Comparison of ENCODE assay signal across 22 mouse cellular contexts in the genomic region with DNA sequence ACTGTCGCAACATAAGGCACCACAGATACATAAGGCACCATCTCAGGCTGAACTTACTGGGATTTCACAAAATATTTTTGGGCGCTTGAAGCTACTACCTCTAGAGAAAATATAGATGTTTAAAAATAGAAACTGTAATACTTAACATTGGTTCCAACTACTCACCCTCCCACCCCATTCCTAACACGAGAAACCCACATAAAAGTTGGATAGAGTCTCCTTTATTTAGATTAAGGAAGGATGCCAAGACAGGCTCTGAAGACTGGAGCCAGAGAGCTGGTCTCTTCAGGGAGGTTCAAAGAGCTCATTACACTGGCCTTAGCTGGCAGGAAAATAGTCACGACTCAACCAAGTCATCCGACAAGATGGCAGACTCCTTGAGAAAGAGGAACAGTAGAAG.
DNase-seq lines count a peak whose midpoint lies in the region; ATAC-seq and TF ChIP-seq lines count a peak whose summit lies in the region.
"Had no signal": no experiment of that assay in that cellular context is flagged by ENCODE, and none has a peak within 500 bp of the region (broad histone marks: within the 10 kb centered on the region; RNA-seq: fewer than 3 reads in every experiment).

No protein-coding gene starts in this region.

- no peak overlapping the region for H3K9ac ChIP-seq in lung, postnatal 0 days (replicated peaks; ENCODE audit: low read depth)
- H3K9ac ChIP-seq: forebrain, embryonic 13.5 days; heart, embryonic 12.5 days; hindbrain, embryonic 14.5 days; kidney, embryonic 15.5 days; liver, postnatal 0 days; midbrain, embryonic 15.5 days; neural tube, embryonic 15.5 days had no signal

- H3K4me1 ChIP-seq in lung, postnatal 0 days (ENCODE audit: insufficient read depth, low read depth, low read length): peaks cover 4% of the 10 kb centered on the region; the same call in 1 of the 2 replicates
- H3K4me1 ChIP-seq in cortical plate, adult 2 months (ENCODE audit: control insufficient read depth, insufficient read depth, low read length): peaks cover 2% of the 10 kb centered on the region
- H3K4me1 ChIP-seq: forebrain, embryonic 13.5 days; kidney, embryonic 15.5 days; midbrain, embryonic 15.5 days; neural tube, embryonic 15.5 days had no signal

- peaks cover 20% of the 10 kb centered on the region for H3K36me3 ChIP-seq in lung, postnatal 0 days (ENCODE audit: insufficient read depth, low read length)
- H3K36me3 ChIP-seq: midbrain, embryonic 15.5 days had no signal

- DNase-seq in layer of hippocampus, adult 2 months (ENCODE audit: low spot score in 2 of 2): no peak
- DNase-seq in layer of hippocampus, postnatal 36 days: no peak
- no peak for DNase-seq in lung, postnatal 0 days (ENCODE audit: low spot score)
- DNase-seq in lung, postnatal 36 days: no peak
- no peak for DNase-seq in spleen, postnatal 10 days (ENCODE audit: low spot score in 2 of 2)
- no peak for DNase-seq in kidney, postnatal 25 days
- DNase-seq: adrenal gland, postnatal 25 days; cerebellum, adult 18-20 months; cerebellum, postnatal 25 days; gastrocnemius, postnatal 36 days; liver, postnatal 0 days; right cerebral cortex, postnatal 14 days; spleen, adult 18-20 months; thymus, adult 18-20 months had no signal

- ATAC-seq in lung, postnatal 0 days: no peak
- ATAC-seq: CD4-positive, CD25-positive, alpha-beta regulatory T cell, adult 4 months; forebrain, embryonic 13.5 days; liver, postnatal 0 days; midbrain, embryonic 15.5 days had no signal

- no peak for TF ChIP-seq POLR2A in cortical plate, adult 2 months (IDR thresholded peaks at IDR 0.05; ENCODE audit: extremely low read depth, insufficient read depth, low read length)

- H3K27ac ChIP-seq in layer of hippocampus, adult 2 months: peak overlapping the region; percentile 65; the same call in 1 of the 2 replicates
- H3K27ac ChIP-seq in lung, postnatal 0 days (ENCODE audit: low read length): peak overlapping the region; percentile 48; the same call in 1 of the 2 replicates
- peak overlapping the region; percentile 37; the same call in 1 of the 2 replicates for H3K27ac ChIP-seq in cortical plate, adult 2 months (ENCODE audit: insufficient read depth, low read length)
- H3K27ac ChIP-seq: forebrain, embryonic 13.5 days; hindbrain, embryonic 14.5 days; kidney, embryonic 15.5 days; midbrain, embryonic 15.5 days; neural tube, embryonic 15.5 days had no signal

- H3K4me3 ChIP-seq in layer of hippocampus, adult 2 months: no peak overlapping the region
- no peak overlapping the region for H3K4me3 ChIP-seq in lung, postnatal 0 days (ENCODE audit: low read depth, low read length)
- no peak overlapping the region for H3K4me3 ChIP-seq in cortical plate, adult 2 months (ENCODE audit: insufficient read depth, low read length)
- H3K4me3 ChIP-seq: forebrain, embryonic 13.5 days; heart, embryonic 12.5 days; kidney, embryonic 15.5 days; midbrain, embryonic 15.5 days; neural tube, embryonic 15.5 days had no signal

- WGBS in lung, postnatal 0 days: 42% methylated on average over 5 of the region's 5 CpGs

- H3K4me2 ChIP-seq in lung, postnatal 0 days (replicated peaks; ENCODE audit: low read depth, low read length): no peak overlapping the region
- H3K4me2 ChIP-seq: forebrain, embryonic 13.5 days; heart, embryonic 12.5 days; hindbrain, embryonic 14.5 days; kidney, embryonic 15.5 days; midbrain, embryonic 15.5 days; neural tube, embryonic 15.5 days had no signal

- no peak for TF ChIP-seq CTCF in layer of hippocampus, adult 2 months (conservative IDR thresholded peaks at IDR 0.05)
- TF ChIP-seq CTCF in lung, postnatal 0 days (IDR thresholded peaks at IDR 0.05): no peak
- no peak for TF ChIP-seq CTCF in cortical plate, adult 2 months (IDR thresholded peaks at IDR 0.05; ENCODE audit: extremely low read depth, insufficient read depth, low read length)

- H3K9me3 ChIP-seq in lung, postnatal 0 days (ENCODE audit: low read length): 0 out of 2 replicates have a peak, but pooled peaks cover 4% of the 10 kb centered on the region
- H3K9me3 ChIP-seq: midbrain, embryonic 15.5 days; neural tube, embryonic 15.5 days had no signal

- no peaks in the 10 kb centered on the region for H3K27me3 ChIP-seq in lung, postnatal 0 days (replicated peaks; ENCODE audit: insufficient read depth, low read length)
- H3K27me3 ChIP-seq: forebrain, embryonic 13.5 days; heart, embryonic 12.5 days; kidney, embryonic 15.5 days; midbrain, embryonic 15.5 days; neural tube, embryonic 15.5 days had no signal

- TF ChIP-seq EP300 in lung, postnatal 0 days (IDR thresholded peaks at IDR 0.05): no peak
